In genomic region chr13:91484303-91484702, GRCm38 (mm10) we compare ENCODE assay signal across 16 mouse cellular contexts. TPM values are rescaled to one million over a fixed set of nuclear protein-coding genes. Genes with fewer than 3 reads are reported as not detected.
DNase-seq lines count a peak whose midpoint lies in the region; ATAC-seq and TF ChIP-seq lines count a peak whose summit lies in the region.
"Had no signal": no experiment of that assay in that cellular context is flagged by ENCODE, and none has a peak within 500 bp of the region (broad histone marks: within the 10 kb centered on the region; RNA-seq: fewer than 3 reads in every experiment).

No protein-coding gene starts in this region.

- TF ChIP-seq EP300 in MEL (IDR thresholded peaks at IDR 0.05; ENCODE audit: low read depth in 1 of 2, low read length in 2 of 2): peak; percentile 21 to 28; a peak in 3 of 4 replicates

- H3K9me3 ChIP-seq in MEL (replicated peaks; ENCODE audit: insufficient read depth, low read length): no peaks in the 10 kb centered on the region
- H3K9me3 ChIP-seq: embryonic facial prominence, embryonic 10.5 days had no signal

- H3K4me3 ChIP-seq in MEL (ENCODE audit: control insufficient read depth in 1 of 2, insufficient read depth in 1 of 2, low read depth in 2 of 2, low read length in 2 of 2): peak overlapping the region; percentile 37 to 93
- H3K4me3 ChIP-seq: embryonic facial prominence, embryonic 10.5 days had no signal

- TF ChIP-seq CTCF in MEL (IDR thresholded peaks at IDR 0.05 in 2 of 3, conservative IDR thresholded peaks at IDR 0.05 in 1 of 3; ENCODE audit: control insufficient read depth in 1 of 3, insufficient read depth in 1 of 3, low read depth in 2 of 3, low read length in 3 of 3, poor library complexity in 1 of 3, severe bottlenecking in 1 of 3): no peak

- H3K27me3 ChIP-seq in MEL (ENCODE audit: control insufficient read depth in 1 of 2, insufficient read depth in 2 of 2, low read length in 2 of 2): no peaks in the 10 kb centered on the region

- DNase-seq in CD4-positive helper T cell, adult 2 months (ENCODE audit: low read depth, low spot score): peak; percentile 83
- DNase-seq in MEL (ENCODE audit: low read depth, low spot score): peak; percentile 57
- no peak for DNase-seq in ovary, adult 18-20 months (ENCODE audit: low spot score)
- DNase-seq in left cerebral cortex, adult 18-20 months (ENCODE audit: low spot score in 2 of 2): no peak
- no peak for DNase-seq in embryo, embryonic 9.5 days (ENCODE audit: extremely low spot score)
- DNase-seq: adrenal gland, postnatal 25 days; cerebellum, postnatal 14 days; gastrocnemius, postnatal 10 days; heart, postnatal 10 days; layer of hippocampus, adult 9-11 months; midbrain, embryonic 14.5 days; thymus, adult 18-20 months had no signal

- TF ChIP-seq POLR2A in MEL (IDR thresholded peaks at IDR 0.05; ENCODE audit: control insufficient read depth in 1 of 2, insufficient read depth in 1 of 2, low read depth in 1 of 2, low read length in 2 of 2, poor library complexity in 1 of 2): no peak

- peaks cover 5 to 12% of the 10 kb centered on the region in 2 experiments; a peak in 3 of 4 replicates for H3K4me1 ChIP-seq in MEL (ENCODE audit: control insufficient read depth in 1 of 2, insufficient read depth in 2 of 2, low read length in 2 of 2)
- H3K4me1 ChIP-seq: embryonic facial prominence, embryonic 10.5 days had no signal

- no peak for TF ChIP-seq RAD21 in MEL (IDR thresholded peaks at IDR 0.05; ENCODE audit: low read depth, low read length)

- peaks cover 11% of the 10 kb centered on the region for H3K79me2 ChIP-seq in MEL (ENCODE audit: control insufficient read depth, insufficient read depth, low read length, poor library complexity)

- peaks cover 0 to 15% of the 10 kb centered on the region in 2 experiments; a peak in 2 of 4 replicates for H3K36me3 ChIP-seq in MEL (ENCODE audit: control insufficient read depth in 1 of 2, insufficient read depth in 2 of 2, low read length in 2 of 2)

- peak overlapping the region; percentile 34; the same call in 1 of the 2 replicates for H3K27ac ChIP-seq in MEL (ENCODE audit: control insufficient read depth, low read depth, low read length)
- H3K27ac ChIP-seq: embryonic facial prominence, embryonic 10.5 days; kidney, postnatal 0 days had no signal

- ATAC-seq in inflammation-experienced regulatory T-cells, adult 6 months: peak; percentile 91
- peak; percentile 73 for ATAC-seq in megakaryocyte progenitor cell, adult 5-6 weeks (replicated peaks; ENCODE audit: poor library complexity)

- H3K9ac ChIP-seq in MEL (ENCODE audit: control insufficient read depth, low read depth, low read length, poor library complexity, severe bottlenecking): peak overlapping the region; percentile 58

TF ChIP-seq in MEL, 35 proteins besides CTCF, POLR2A, EP300 and RAD21:
- TF ChIP-seq NELFE (IDR thresholded peaks at IDR 0.05; ENCODE audit: low read depth, low read length) (no peak), E2F4 (IDR thresholded peaks at IDR 0.05; ENCODE audit: borderline replicate concordance, low read depth, low read length) (no peak), TBP (IDR thresholded peaks at IDR 0.05; ENCODE audit: low read depth, low read length) (no peak), MEF2A (IDR thresholded peaks at IDR 0.05; ENCODE audit: extremely low read depth, insufficient replicate concordance, low read depth, low read length, poor library complexity, severe bottlenecking) (no peak), HCFC1 (IDR thresholded peaks at IDR 0.05; ENCODE audit: low read depth, low read length) (no peak), ZMIZ1 (IDR thresholded peaks at IDR 0.05; ENCODE audit: low read depth, low read length) (no peak), ZKSCAN1 (IDR thresholded peaks at IDR 0.05; ENCODE audit: low read depth, low read length) (no peak), TAL1 (IDR thresholded peaks at IDR 0.05; ENCODE audit: low read length) (no peak), KAT2A (conservative IDR thresholded peaks at IDR 0.05; ENCODE audit: low read depth, low read length) (no peak), MAZ (IDR thresholded peaks at IDR 0.05; ENCODE audit: low read depth, low read length) (no peak), JUND (IDR thresholded peaks at IDR 0.05; ENCODE audit: low read depth, low read length) (no peak), CHD2 (IDR thresholded peaks at IDR 0.05; ENCODE audit: low read length) (no peak), ZNF384 (IDR thresholded peaks at IDR 0.05; ENCODE audit: low read depth, low read length) (peak; percentile 83), SIN3A (IDR thresholded peaks at IDR 0.05; ENCODE audit: low read length) (peak; percentile 29), MXI1 (IDR thresholded peaks at IDR 0.05; ENCODE audit: low read depth, low read length) (0 out of 2 replicates have a peak, but pooled peaks have one; percentile 11), ETS1 (IDR thresholded peaks at IDR 0.05; ENCODE audit: low read depth, low read length) (peak; percentile 38; the same call in 1 of the 2 replicates), SMC3 (IDR thresholded peaks at IDR 0.05; ENCODE audit: low read depth, low read length) (no peak), TCF12 (IDR thresholded peaks at IDR 0.05; ENCODE audit: low read depth, low read length) (no peak), MAX (IDR thresholded peaks at IDR 0.05; ENCODE audit: low read length) (no peak), ZC3H11A (IDR thresholded peaks at IDR 0.05; ENCODE audit: low read depth, low read length) (no peak), CHD1 (IDR thresholded peaks at IDR 0.05; ENCODE audit: low read depth, low read length) (no peak), ELF1 (IDR thresholded peaks at IDR 0.05; ENCODE audit: low read depth, low read length) (no peak), MYB (IDR thresholded peaks at IDR 0.05; ENCODE audit: low read depth, low read length) (no peak), GATA1 (IDR thresholded peaks at IDR 0.05; ENCODE audit: low read depth, low read length) (peak; percentile 49), NRF1 (IDR thresholded peaks at IDR 0.05; ENCODE audit: insufficient read depth, low read depth, low read length, poor library complexity, severe bottlenecking) (no peak), MAFK (IDR thresholded peaks at IDR 0.05; ENCODE audit: borderline replicate concordance, low read depth, low read length) (no peak), GABPA (IDR thresholded peaks at IDR 0.05; ENCODE audit: low read depth, low read length) (no peak), BHLHE40 (IDR thresholded peaks at IDR 0.05; ENCODE audit: borderline replicate concordance, low read depth, low read length) (no peak), USF1 (IDR thresholded peaks at IDR 0.05; ENCODE audit: low read depth, low read length) (no peak), POLR2AphosphoS2 (IDR thresholded peaks at IDR 0.05; ENCODE audit: low read length) (no peak), UBTF (IDR thresholded peaks at IDR 0.05; ENCODE audit: borderline replicate concordance, insufficient read depth, low read depth, low read length) (no peak), POLR2AphosphoS5 (IDR thresholded peaks at IDR 0.05; ENCODE audit: borderline replicate concordance, low read depth, low read length) (no peak), USF2 (IDR thresholded peaks at IDR 0.05; ENCODE audit: borderline replicate concordance in 1 of 2, insufficient read depth in 1 of 2, low read depth in 1 of 2, low read length in 2 of 2) (no peak)

RNA-seq across cellular contexts. Expression of gene Ssbp2, which starts 24.2 kb away (rescaled TPM):
- 12.6 and 14.3 TPM in 2 replicates for total RNA-seq in MEL (2012; rRNA removed)
- polyA plus RNA-seq in MEL (2012; ENCODE audit: insufficient read depth in 1 of 2, insufficient read length in 2 of 2, low read depth in 1 of 2, low replicate concordance in 2 of 2, missing spikeins in 1 of 2): 10 to 100 TPM in 1 of 2 experiments, not detected in 1; 38.4 TPM
- polyA plus RNA-seq in inflammation-experienced regulatory T-cells, adult 6 months (2017; shearing (Covaris generic)): 100 to 1,000 TPM in 2 of 3 experiments, 10 to 100 TPM in 1; 27.3 to 231 (median 181) TPM
- 49.8 and 60.5 TPM in 2 replicates for total RNA-seq in megakaryocyte progenitor cell, adult 5-6 weeks (2015)
- 26.7 and 39.1 TPM in 2 replicates for total RNA-seq in megakaryocyte progenitor cell, adult 5-6 weeks (2017)
- 100 to 1,000 TPM; 147 to 148 TPM for total RNA-seq in left cerebral cortex, adult 18-20 months (2021)

Comparison
In these comparisons a context has a peak if more than half of its experiments do, and no peak if none do; other contexts are left out.
1. DNase-seq: peak in CD4-positive helper T cell, adult 2 months (single experiment) and MEL (single experiment); none in ovary, adult 18-20 months (single experiment), left cerebral cortex, adult 18-20 months (0 of 2) and embryo, embryonic 9.5 days (single experiment).